Mouse (Mus musculus) regulatory T cell (primary cell): Measurements from ENCODE around the gene Axdnd1.
"Not testable (repeated sequence)": the region's sequence is repeated elsewhere in the genome, so short reads cannot be mapped to it uniquely, and the experiment has no call there.

ENCODE experiments used
- in situ Hi-C: fragments of 300-600 bp; cut with MboI, MseI; formaldehyde crosslinking; loops from one replicate; pipeline ENCODE4 v1.15.1; 2025; ENCODE audit warnings: high pct_unique_total_duplicates

The Axdnd1 gene

DNA sequence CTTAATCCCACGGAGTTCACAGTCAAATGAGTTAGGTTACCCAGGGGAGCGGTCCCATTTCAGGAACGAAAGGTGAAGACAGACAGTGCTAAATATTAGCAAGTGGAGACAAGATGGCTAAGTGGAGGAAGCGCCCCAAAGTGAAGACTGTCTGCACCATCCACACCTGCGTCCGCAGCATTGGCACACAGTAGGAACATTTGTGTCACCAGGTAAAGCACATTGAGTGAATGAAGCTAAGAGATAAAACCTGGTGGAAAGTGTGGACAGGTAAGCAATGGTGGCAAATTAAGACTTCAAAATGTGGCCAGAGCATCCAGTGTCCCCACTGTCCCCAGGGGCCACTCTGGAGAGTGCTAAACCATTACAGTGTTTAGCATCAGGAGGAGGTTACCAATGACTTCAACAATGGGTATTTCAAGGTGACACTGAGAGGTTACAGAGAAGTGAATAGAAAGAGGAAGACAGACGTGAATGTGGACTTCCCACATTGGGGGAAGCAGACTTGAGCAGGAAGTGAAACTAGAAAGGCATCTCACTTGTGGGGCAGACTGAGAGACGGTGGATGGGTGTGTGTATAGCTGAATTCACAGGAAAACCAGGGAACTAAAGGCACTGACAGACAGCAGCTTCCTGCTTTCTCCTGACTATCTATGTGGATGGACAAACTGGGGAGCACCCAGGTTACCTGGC, 16.2 kb upstream of the Axdnd1 start:
- in situ Hi-C loops = no loop called here

DNA sequence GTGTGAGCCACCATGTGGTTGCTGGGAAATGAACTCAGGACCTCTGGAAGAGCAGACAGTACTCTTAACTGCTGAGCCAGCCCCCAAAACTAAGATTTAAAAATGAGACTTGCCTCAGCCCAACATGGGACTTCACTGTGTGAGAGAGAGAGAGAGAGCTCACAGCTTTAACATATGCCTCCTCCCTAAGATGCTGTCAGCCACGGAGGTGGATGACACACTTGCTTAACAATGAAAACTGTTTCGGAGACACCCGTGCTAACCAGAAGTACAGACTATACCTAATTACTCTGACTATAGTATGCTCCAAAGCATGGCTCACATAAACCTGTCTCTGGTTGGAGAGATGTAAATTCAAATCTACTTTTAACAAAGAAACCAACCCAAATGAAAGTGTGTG, 12.5 kb upstream of the Axdnd1 start:
- in situ Hi-C loops = no loop called here

DNA sequence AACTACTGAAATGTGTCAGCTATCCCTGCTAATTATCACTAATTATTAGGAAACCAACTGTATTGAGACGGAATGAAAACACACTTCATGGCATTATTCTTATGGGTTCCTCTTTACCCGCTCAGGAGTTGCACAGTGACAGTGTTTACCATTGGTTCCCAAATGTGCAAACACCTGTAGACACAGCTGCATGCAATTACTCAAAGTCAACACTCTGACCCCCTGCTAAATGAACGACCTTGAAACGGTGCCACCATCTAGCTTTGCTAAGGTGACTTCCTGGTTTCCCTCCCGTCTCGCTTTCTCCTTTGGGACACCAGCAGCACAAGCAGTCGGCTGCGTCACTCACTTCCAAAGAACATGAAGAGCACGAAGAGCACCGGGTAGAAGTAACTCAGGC, 11.5 kb upstream of the Axdnd1 start:
- in situ Hi-C loops = no loop called here

DNA sequence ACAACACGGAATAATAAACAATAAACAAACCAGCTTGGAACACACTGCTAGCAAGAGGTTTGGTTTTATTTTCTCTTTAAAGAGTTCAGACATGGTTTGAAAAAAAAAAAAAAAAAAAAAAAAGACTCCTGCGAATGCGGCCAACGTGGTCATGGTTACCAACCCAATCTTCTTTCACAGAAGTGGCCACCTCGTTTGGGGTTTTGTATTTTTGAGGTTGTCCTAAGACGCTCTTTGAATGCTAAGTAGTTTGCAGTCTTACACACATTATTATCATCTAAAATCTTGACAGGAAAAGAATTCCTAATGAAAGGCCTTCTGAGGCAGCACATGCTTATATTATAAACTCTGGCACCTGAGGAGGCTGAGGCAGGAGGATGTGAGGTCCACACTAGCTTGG, 7.5 kb upstream of the Axdnd1 start:
- in situ Hi-C loops = no loop called here

DNA sequence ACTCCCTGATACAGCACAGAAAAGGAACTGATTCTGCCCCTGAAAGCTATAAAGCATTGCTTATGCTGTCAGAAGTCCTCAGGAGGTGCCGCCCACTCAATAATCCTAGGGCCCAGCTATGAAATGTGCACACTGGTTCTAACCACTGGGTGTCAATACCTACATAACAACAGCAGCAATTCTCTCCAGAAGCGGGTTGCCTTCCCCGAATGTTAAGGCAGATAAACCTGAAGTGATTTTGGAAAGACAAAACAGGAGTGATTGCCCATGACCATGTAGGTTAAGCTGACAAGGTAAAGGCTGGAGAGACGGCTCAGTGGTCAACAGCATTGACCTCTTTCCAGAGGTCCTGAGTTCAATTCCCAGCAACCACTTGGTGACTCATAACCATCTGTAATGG, 4.8 kb upstream of the Axdnd1 start:
- in situ Hi-C loops = no loop called here

DNA sequence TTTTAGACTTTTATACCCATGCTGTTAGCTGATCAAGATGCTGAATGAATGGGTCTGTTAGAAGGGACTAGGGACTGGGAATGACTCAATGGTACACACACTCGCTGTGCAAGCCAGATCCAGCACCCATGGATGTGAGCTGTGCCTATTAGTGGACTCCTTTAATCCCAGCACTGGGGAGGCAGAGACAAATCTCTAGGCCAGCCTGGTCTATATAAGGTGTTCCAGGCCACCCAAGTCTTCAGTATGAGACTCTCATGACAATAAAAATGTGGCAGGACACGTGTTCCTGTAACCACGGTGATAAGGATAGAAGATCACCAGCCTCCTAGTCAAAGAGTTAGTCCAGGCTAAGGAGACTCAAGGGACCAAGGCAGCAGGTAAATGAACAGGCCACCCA, 3.1 kb upstream of the Axdnd1 start:
- in situ Hi-C loops = no loop called here

- in situ Hi-C loops = no loop called here
Measured at GRCm38 (mm10) chr1:156423493-156423892, 2.5 kb upstream of the Axdnd1 start.

DNA sequence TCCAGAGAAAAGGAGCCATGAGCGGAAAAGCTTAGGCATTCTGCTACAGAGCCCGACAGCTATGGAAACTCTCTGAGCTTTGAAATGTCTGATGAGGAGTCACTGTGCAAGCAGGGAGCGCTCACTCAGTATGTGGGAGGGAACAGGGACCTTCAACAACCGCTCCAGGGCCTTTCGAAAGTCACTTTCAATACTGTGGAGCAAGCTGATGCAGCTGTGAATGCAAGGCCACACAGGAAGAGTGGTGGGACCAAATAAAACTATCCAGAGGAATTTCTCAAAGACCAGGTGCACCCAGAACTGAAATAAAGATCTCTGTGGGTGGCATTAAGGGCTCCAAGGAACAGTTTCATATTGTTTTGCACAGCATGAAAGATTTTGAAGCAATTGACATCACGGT, 1.9 kb upstream of the Axdnd1 start:
- in situ Hi-C loops = no loop called here

GRCm38 (mm10) chr1:156418170-156418569, 2.8 kb downstream of the Axdnd1 start:
- in situ Hi-C loops = no loop called here

DNA sequence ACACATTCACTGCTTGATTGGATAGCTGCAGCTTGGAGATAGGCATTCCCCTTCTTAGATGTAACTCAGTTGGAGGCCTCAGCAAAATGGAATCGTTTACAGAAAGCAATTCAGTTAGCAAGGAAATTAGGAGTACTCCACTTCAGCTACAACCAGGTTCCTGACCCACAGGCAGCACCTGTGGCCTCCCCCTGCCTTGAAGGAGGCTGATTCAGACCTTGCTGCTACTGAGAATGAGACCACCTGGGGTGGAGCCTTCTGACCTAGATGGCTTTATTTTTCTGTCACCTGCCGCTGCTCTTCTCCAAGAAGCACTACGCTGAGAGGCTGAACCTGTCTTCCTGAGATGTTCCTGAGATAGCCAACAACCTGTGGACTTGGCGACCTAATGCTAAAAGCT, 12.4 kb downstream of the Axdnd1 start:
- in situ Hi-C loops = no loop called here

GRCm38 (mm10) chr1:156408004-156408403, 13.0 kb downstream of the Axdnd1 start:
- in situ Hi-C loops = no loop called here

DNA sequence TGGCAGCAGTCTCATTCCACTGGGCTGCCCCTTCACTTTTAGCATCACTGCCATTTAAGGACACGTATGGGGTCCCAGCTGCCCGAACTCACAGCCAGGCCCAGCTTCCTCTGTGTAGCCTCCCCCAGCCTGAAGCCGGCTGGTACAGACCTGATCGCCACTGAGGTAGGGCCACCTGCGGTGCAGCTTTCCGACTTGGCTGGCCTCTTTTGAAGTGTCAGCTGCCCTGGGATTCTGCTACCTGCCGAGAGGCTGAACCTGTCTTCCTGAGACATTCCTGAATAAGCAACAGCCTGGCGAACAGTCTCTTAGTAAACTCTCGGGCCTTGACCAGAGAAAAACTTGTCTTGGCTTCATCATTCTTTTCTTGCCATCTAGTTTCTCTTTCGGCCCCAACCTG, 17.7 kb downstream of the Axdnd1 start:
- in situ Hi-C loops = no loop called here

- in situ Hi-C loops = no loop called here
Measured at GRCm38 (mm10) chr1:156402491-156402890, 18.5 kb downstream of the Axdnd1 start.

- in situ Hi-C loops = not testable (repeated sequence)
Measured at GRCm38 (mm10) chr1:156400159-156400558, 20.8 kb downstream of the Axdnd1 start.

DNA sequence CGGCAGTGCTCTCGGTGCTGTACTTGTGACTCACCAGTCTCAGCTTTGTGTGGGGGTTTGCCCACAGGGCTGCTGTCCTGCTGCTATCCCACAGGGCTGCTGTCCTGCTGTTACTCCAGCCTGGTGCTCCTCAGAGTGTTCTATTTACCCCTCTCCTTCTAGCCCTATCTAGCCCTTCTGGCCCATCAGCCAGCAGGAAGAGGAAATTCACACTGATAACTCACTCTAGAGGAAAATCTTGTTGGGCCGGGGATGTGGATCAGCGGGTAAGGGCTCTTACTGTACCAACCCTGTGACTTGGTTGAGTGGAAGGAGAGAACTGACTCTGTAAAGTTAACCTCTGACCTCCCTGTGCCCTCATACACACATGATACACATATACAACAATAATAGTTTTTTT, 27.8 kb downstream of the Axdnd1 start:
- in situ Hi-C loops = no loop called here

DNA sequence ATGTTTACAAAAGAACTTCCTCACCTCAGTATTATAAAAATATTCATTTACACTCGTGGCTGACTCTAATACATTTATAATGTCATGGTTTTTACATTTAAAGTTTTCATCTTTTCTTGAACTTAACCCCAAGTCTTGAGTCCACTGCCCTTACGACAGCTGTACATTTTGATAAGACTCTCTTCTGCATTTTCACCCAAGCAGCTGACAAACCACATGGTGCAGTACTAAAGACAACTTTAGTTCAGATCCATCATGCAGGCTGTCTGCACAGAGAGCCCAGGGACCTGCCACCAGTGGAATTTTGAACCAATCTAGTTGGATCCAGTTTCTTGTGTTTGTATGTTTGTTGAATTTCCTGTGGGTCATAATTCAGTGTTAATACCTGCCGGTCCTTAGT, 34.1 kb downstream of the Axdnd1 start:
- in situ Hi-C loops = no loop called here

DNA sequence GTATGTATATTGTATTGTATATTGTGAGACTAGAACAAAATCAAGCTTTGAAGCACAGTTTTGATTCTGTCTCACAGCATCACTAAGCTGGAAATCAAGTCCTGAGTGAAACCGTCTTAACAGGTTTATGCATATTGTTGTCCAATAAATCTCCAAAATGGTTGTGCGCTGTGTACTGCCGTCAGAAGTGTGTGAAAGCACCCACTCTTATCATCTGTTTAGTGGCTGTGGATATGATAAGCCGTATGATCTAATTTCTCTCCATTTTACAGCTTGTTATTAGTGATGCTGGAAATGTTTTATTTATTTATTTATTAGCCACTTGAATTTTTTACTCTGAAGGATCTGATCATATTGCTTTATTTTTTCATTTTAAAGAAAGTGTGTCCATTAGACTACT, 34.7 kb downstream of the Axdnd1 start:
- in situ Hi-C loops = no loop called here

DNA sequence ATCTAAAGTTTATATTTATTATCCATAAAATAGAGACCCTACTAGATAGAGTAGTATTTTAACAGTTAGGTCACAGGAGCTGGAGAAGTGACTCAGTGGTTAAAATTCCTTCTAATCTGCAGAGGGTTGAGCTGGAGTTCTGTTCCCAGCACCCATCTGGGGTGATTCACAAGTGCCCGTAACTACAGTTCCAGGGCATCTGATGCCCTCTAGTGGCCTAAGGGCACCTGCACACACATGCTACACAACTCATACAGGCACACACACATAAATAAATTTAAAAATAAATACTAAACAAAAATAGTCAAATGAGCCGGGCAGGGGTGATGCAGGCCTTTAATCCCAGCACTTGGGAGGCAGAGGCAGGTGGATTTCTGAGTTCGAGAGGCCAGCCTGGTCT, 39.7 kb downstream of the Axdnd1 start:
- in situ Hi-C loops = no loop called here

DNA sequence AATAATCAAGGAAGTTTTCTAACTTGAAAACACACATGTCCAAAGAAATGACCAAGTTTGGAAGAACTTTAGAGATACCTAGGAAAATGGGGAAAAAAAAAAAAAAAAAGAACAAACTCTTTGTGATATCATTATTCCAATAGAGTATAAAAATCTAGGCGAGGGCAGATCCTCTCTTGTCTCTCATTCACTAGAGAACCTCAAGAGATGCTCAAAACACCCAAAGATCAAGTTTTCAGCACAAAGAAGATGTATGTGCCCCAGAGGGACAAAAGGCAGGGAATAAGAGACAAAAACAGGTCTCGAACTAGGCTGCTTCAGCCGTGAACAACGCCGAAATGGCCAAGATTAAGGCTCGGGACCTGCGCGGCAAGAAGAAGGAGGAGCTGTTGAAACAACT, 55.2 kb downstream of the Axdnd1 start, which contains the start of gene Gm2000:
Gene Gm2000, plus strand, starts transcription at position 301 of the 400 bp plus-strand sequence.
- in situ Hi-C loops = no loop called here

GRCm38 (mm10) chr1:156352466-156352865, 68.5 kb downstream of the Axdnd1 start:
- in situ Hi-C loops = no loop called here

DNA sequence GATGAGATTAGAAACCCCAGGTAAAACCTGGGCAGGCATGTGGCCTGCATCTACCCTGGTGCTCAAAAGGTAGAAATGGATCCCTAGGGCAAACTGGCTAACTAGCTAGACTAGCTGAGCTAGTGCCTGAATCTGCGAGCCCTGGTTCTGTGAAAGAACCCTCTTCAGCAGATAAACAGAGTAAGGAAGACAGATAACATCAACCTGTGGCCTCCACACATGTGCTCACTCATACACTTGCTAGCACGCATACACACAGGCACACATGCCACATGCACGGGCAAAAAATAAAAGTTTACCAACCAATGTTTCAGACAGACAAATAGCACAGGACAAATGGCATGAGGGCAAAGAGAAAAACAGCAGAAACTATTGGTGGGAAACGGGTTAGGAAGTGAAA, 70.5 kb downstream of the Axdnd1 start:
- in situ Hi-C loops = no loop called here

- in situ Hi-C loops = no loop called here
Measured at GRCm38 (mm10) chr1:156349031-156349430, 71.9 kb downstream of the Axdnd1 start.

GRCm38 (mm10) chr1:156345633-156346032, 75.3 kb downstream of the Axdnd1 start:
- in situ Hi-C loops = no loop called here

- in situ Hi-C loops = no loop called here
Measured at GRCm38 (mm10) chr1:156344433-156344832, 76.5 kb downstream of the Axdnd1 start.
